Mouse (Mus musculus): ENCODE measurements at regions not wholly inside any gene's neighbourhood (a gene's known extent, or its start where the extent isn't known, plus 50 kb on each side); places are given as distances from the start of the nearest gene placed in this dataset.

DNA sequence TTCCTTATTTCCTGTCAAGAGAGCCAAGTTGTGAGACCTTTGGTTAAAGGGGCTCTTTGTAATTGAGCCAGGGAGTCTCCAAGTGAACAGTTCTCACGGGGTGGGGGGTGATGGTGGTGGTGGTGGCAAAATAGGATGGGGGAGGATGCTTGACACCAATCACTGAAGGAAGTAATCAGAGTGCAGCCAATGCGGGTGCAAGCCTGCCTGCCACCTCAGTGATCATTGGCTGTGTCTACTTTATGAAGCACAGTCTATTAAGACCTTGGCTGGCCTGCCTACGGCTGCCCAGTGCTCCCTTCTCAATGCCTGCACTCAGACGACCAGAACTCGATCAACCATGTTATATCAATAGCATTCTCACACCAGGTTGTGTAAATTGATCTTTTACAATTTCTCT lies 206.0 kb upstream of the Pou3f3 start:
- ATAC-seq = peak; percentile 73

DNA sequence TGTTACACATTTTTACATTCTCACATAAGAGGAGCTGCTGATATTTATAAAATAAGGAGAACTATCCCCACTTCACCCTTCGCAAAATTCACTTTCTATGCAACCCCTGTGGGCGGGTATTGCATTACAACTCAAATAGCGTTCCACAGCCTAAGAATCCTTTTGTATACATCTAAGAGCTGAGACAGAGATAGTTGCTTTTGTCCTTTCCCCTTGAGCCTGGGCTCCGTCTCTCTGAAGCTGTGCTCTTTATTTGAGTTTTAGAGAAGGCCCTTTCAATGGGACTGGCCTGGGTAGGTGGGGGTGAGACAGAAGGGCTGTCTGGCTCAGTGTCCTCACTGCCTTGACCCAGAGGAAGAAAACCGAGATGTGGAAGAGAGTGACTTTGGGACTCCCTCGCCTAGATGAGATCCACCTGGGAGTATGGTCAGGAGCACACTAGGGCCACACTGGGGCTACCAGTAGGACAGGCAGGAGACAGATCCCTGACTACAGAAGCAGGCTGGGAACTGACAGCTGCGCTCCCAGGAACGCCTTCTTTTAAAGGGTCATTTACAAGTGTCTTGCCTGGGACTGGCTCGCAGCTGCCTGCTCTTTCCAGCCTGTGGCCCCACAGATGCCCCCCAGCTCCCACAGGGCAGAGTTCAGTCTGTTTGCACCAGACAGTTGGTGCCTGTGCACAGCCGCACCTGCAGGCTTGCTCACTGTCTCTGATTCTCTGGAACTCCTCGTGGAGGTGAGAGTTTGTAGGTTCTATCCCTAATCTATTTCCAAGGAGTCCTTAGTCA lies 204.5 kb upstream of the Pou3f3 start:
- H3K4me3 ChIP-seq (ENCODE audit: low read length) = peak overlapping the region; percentile 37
- H3K9ac ChIP-seq (ENCODE audit: low read depth, low read length) = peak overlapping the region; percentile 57
- H3K27me3 ChIP-seq (replicated peaks; ENCODE audit: control insufficient read depth, insufficient read depth, low read length) = 0 out of 2 replicates have a peak, but pooled peaks cover 3% of the 10 kb centered on the region
- ATAC-seq = peak; percentile 71
- H3K9me3 ChIP-seq (ENCODE audit: control insufficient read depth, low read length) = no peaks in the 10 kb centered on the region
- no peak overlapping the region for H3K27ac ChIP-seq (ENCODE audit: low read depth, low read length)
- peak overlapping the region; percentile 65 for H3K4me2 ChIP-seq (ENCODE audit: low read length)
- H3K36me3 ChIP-seq (ENCODE audit: control insufficient read depth, insufficient read depth, low read length) = no peaks in the 10 kb centered on the region
- peaks cover 8% of the 10 kb centered on the region for H3K4me1 ChIP-seq (ENCODE audit: control insufficient read depth, insufficient read depth, low read depth, low read length)
- 13% methylated on average over 11 of the region's 11 CpGs for WGBS

More for the DNA sequence above, 206.0 kb upstream of the Pou3f3 start:
- Histone ChIP-seq H3K4me1 (ENCODE audit: control insufficient read depth, insufficient read depth, low read depth, low read length) (peaks cover 8% of the 10 kb centered on the region), H3K9me3 (ENCODE audit: control insufficient read depth, low read length) (no peaks in the 10 kb centered on the region), H3K4me3 (ENCODE audit: low read length) (no peak overlapping the region), H3K27me3 (replicated peaks; ENCODE audit: control insufficient read depth, insufficient read depth, low read length) (0 out of 2 replicates have a peak, but pooled peaks cover 3% of the 10 kb centered on the region), H3K9ac (ENCODE audit: low read depth, low read length) (no peak overlapping the region), H3K27ac (ENCODE audit: low read depth, low read length) (no peak overlapping the region), H3K36me3 (ENCODE audit: control insufficient read depth, insufficient read depth, low read length) (no peaks in the 10 kb centered on the region), H3K4me2 (ENCODE audit: low read length) (no peak overlapping the region)
- 20% methylated on average over 5 of the region's 5 CpGs for WGBS

DNA sequence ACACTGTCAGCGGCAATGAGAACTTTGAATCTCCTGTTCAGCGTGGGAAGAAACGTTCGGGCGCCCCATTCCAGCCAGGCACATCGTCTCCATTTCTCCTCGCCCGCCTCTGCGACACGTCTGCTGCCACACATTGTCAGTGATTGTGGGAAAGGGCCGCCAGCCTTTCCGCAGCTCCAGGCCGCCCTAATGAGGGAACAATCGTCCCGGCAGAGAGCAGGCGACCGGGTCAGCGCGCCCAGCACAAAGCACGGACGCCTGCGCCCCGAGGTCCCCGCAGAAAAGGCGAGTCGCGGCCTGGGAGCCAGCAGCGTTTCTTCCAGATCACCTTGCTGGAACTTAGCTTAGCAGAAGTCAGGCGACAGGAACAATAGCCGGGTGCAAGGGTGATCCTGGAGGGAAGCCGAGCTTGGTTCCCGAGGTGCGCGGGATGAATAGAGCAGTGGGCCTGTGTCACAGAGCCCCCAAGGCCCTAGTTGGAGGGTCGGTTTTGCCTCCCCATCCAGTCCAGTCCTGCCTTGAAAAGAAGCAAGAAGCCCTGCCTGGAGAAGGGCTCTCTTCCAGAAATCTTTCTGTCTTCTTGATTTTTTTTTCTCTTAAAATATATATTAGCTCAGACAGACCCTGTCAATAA lies 203.8 kb upstream of the Pou3f3 start:
- H3K9me3 ChIP-seq (ENCODE audit: control insufficient read depth, low read length) = no peaks in the 10 kb centered on the region
- ATAC-seq = peak; percentile 55; the same call in 1 of the 2 replicates
- peaks cover 8% of the 10 kb centered on the region for H3K4me1 ChIP-seq (ENCODE audit: control insufficient read depth, insufficient read depth, low read depth, low read length)
- H3K4me2 ChIP-seq (ENCODE audit: low read length) = peak overlapping the region; percentile 65
- 0 out of 2 replicates have a peak, but pooled peaks cover 3% of the 10 kb centered on the region for H3K27me3 ChIP-seq (replicated peaks; ENCODE audit: control insufficient read depth, insufficient read depth, low read length)
- WGBS = 1% methylated on average over 35 of the region's 35 CpGs
- H3K4me3 ChIP-seq (ENCODE audit: low read length) = peak overlapping the region; percentile 37
- H3K9ac ChIP-seq (ENCODE audit: low read depth, low read length) = peak overlapping the region; percentile 57
- H3K27ac ChIP-seq (ENCODE audit: low read depth, low read length) = 0 out of 2 replicates have a peak overlapping the region, but pooled peaks have one; percentile 20
- no peaks in the 10 kb centered on the region for H3K36me3 ChIP-seq (ENCODE audit: control insufficient read depth, insufficient read depth, low read length)

DNA sequence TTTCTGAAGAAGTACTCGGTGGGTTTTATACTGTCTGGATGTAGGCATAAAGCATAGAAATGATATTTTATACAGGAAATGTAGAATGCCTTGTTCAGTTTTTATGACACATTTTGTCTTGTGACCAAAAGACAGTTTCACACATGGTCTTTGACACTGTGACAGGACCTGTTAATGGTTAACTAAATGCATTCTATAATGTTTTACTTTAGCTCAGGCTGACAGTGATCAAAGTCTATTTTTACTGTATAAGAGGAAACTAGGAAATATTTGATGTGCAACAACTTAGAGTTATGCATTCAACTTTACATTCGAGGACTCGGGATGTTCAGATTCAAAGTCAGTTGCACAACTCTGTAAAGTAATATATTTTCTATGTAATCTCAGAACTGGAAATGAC lies 199.5 kb upstream of the Pou3f3 start:
- 87% methylated on average over 3 of the region's 3 CpGs for WGBS
- Histone ChIP-seq H3K27me3 (replicated peaks; ENCODE audit: control insufficient read depth, insufficient read depth, low read length) (0 out of 2 replicates have a peak, but pooled peaks cover 3% of the 10 kb centered on the region), H3K4me1 (ENCODE audit: control insufficient read depth, insufficient read depth, low read depth, low read length) (peaks cover 6% of the 10 kb centered on the region), H3K36me3 (ENCODE audit: control insufficient read depth, insufficient read depth, low read length) (no peaks in the 10 kb centered on the region), H3K9me3 (ENCODE audit: control insufficient read depth, low read length) (no peaks in the 10 kb centered on the region), H3K4me3 (ENCODE audit: low read length) (no peak overlapping the region), H3K4me2 (ENCODE audit: low read length) (no peak overlapping the region), H3K27ac (ENCODE audit: low read depth, low read length) (no peak overlapping the region), H3K9ac (ENCODE audit: low read depth, low read length) (no peak overlapping the region)
- ATAC-seq = no peak

DNA sequence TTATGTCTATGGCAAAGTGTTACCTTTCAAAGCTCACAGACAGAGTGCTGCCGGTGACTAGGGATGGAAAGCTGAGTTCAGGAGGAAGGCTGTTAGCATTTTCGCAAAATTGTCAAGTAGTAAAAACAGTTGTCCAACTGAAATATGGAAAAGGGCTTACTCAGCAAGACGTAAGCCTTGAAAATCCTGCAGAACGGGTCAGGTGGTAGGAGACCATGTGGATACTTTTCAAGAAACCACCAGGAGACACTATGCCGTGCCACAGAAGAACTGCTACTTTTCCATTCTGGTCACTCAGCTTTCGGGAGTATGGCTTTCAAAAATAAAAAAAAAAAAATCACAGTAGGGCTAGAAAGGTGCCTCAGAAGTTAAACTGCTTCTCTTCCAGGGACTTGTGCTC lies 199.1 kb upstream of the Pou3f3 start:
- peaks cover 2% of the 10 kb centered on the region for H3K4me1 ChIP-seq (ENCODE audit: control insufficient read depth, insufficient read depth, low read depth, low read length)
- H3K9me3 ChIP-seq (ENCODE audit: control insufficient read depth, low read length) = no peaks in the 10 kb centered on the region
- no peak overlapping the region for H3K27ac ChIP-seq (ENCODE audit: low read depth, low read length)
- H3K36me3 ChIP-seq (ENCODE audit: control insufficient read depth, insufficient read depth, low read length) = no peaks in the 10 kb centered on the region
- no peak overlapping the region for H3K4me3 ChIP-seq (ENCODE audit: low read length)
- no peak overlapping the region for H3K9ac ChIP-seq (ENCODE audit: low read depth, low read length)
- 0 out of 2 replicates have a peak, but pooled peaks cover 3% of the 10 kb centered on the region for H3K27me3 ChIP-seq (replicated peaks; ENCODE audit: control insufficient read depth, insufficient read depth, low read length)
- no peak overlapping the region for H3K4me2 ChIP-seq (ENCODE audit: low read length)
- WGBS = 80% methylated on average over 6 of the region's 6 CpGs
- ATAC-seq = no peak

DNA sequence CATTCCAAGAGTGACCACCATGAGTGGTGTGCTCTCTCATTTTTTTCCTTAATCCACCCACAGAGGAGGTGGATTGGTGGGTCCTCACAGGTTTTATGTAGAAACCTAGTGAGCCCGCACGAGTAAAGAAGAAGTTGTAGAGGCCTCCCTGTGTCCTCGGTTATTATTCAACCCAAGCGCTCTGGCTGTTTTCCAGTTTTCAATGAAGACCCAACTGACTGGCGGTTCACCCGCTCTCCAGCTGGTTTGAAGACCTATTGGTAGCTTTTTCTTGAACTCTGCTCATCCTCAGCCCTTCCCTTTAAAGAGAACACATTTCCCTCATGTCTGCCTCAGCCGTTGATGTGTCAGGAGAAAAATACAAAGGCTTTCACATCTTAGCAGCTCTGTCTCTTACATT lies 196.7 kb upstream of the Pou3f3 start:
- H3K4me3 ChIP-seq (ENCODE audit: low read length) = no peak overlapping the region
- no peak overlapping the region for H3K9ac ChIP-seq (ENCODE audit: low read depth, low read length)
- H3K27me3 ChIP-seq (replicated peaks; ENCODE audit: control insufficient read depth, insufficient read depth, low read length) = no peaks in the 10 kb centered on the region
- no peak overlapping the region for H3K4me2 ChIP-seq (ENCODE audit: low read length)
- H3K9me3 ChIP-seq (ENCODE audit: control insufficient read depth, low read length) = no peaks in the 10 kb centered on the region
- no peak overlapping the region for H3K27ac ChIP-seq (ENCODE audit: low read depth, low read length)
- no peak for ATAC-seq
- 72% methylated on average over 7 of the region's 7 CpGs for whole genome bisulfite sequencing
- no peaks in the 10 kb centered on the region for H3K36me3 ChIP-seq (ENCODE audit: control insufficient read depth, insufficient read depth, low read length)
- H3K4me1 ChIP-seq (ENCODE audit: control insufficient read depth, insufficient read depth, low read depth, low read length) = no peaks in the 10 kb centered on the region

DNA sequence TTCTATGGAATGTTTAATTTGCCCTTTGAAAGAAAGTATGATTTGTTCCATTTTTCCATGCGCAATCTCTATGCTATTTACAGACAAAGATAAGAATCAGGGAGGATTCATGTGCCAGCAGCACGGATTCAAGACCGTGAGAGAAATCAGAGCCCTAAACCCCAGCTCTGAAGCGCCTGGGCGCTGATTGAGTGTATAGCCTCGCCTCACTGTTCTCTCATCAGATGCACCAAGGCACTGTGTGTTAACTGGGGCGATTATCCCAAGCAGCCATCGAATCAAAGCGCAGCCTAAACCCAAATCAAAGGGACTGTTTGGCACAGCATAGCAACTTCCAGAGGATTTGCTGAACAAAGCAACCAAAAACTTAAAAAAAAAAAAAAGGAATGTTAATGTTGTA lies 191.1 kb upstream of the Pou3f3 start:
- no peak overlapping the region for H3K9ac ChIP-seq (ENCODE audit: low read depth, low read length)
- H3K36me3 ChIP-seq (ENCODE audit: control insufficient read depth, insufficient read depth, low read length) = no peaks in the 10 kb centered on the region
- no peak for ATAC-seq
- H3K4me3 ChIP-seq (ENCODE audit: low read length) = no peak overlapping the region
- H3K4me2 ChIP-seq (ENCODE audit: low read length) = no peak overlapping the region
- H3K9me3 ChIP-seq (ENCODE audit: control insufficient read depth, low read length) = no peaks in the 10 kb centered on the region
- H3K4me1 ChIP-seq (ENCODE audit: control insufficient read depth, insufficient read depth, low read depth, low read length) = no peaks in the 10 kb centered on the region
- whole genome bisulfite sequencing = 65% methylated on average over 9 of the region's 9 CpGs
- H3K27me3 ChIP-seq (replicated peaks; ENCODE audit: control insufficient read depth, insufficient read depth, low read length) = no peaks in the 10 kb centered on the region
- H3K27ac ChIP-seq (ENCODE audit: low read depth, low read length) = no peak overlapping the region

DNA sequence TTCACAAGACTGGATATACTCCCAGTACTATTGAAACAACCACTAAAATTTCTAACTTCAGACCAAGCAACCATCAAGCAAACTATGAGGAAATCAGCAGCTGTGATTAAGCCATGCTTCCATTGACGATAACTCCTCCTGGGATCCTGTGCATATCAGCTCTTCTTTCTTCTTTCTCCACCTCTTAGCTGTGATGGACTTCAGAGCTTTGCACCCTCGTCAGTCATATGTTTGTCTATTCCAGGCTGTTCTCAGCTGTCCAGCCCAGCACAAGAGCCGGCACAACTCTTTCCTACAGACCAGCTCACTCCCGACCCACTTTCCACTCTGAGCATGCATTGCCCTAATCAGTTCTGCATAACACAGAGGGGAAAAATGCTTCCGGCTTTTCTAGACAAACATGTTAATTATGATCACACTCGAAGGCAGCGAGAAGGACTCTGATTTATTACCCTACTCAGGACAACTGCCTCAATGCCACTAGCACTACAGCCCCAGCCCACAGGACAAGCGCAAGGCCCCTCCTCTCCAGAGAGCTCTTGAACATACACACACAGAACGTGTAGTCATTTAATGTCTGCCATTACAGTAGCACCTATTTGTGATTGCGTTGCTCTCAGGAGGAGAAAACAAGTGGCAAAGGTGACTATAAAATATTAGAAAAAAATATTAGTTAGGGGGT lies 190.4 kb upstream of the Pou3f3 start:
- no peak for ATAC-seq
- 65% methylated on average over 10 of the region's 10 CpGs for WGBS
- Histone ChIP-seq H3K4me1 (ENCODE audit: control insufficient read depth, insufficient read depth, low read depth, low read length) (no peaks in the 10 kb centered on the region), H3K4me2 (ENCODE audit: low read length) (no peak overlapping the region), H3K4me3 (ENCODE audit: low read length) (no peak overlapping the region), H3K27ac (ENCODE audit: low read depth, low read length) (no peak overlapping the region), H3K9me3 (ENCODE audit: control insufficient read depth, low read length) (no peaks in the 10 kb centered on the region), H3K36me3 (ENCODE audit: control insufficient read depth, insufficient read depth, low read length) (no peaks in the 10 kb centered on the region), H3K9ac (ENCODE audit: low read depth, low read length) (no peak overlapping the region), H3K27me3 (replicated peaks; ENCODE audit: control insufficient read depth, insufficient read depth, low read length) (no peaks in the 10 kb centered on the region)

DNA sequence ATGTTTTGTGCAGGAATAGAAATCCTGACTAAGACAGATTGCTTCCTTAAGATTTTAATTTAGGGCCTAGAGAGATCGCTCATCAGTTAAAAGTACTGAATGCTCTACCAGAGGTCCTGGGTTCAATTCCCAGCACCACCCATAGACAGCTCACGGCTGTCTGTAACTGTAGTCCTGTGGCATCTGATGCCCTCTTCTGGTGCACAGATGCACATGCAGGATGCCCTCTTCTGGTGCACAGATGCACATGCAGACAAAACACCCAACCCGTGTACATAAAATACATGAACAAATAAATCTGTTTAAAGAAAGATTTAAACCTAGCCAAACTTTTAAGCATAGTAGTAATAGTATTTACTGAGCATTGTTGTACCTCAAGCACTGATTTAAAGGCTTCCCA lies 181.2 kb upstream of the Pou3f3 start:
- Histone ChIP-seq H3K4me1 (ENCODE audit: control insufficient read depth, insufficient read depth, low read depth, low read length) (no peaks in the 10 kb centered on the region), H3K4me2 (ENCODE audit: low read length) (no peak overlapping the region), H3K36me3 (ENCODE audit: control insufficient read depth, insufficient read depth, low read length) (no peaks in the 10 kb centered on the region), H3K27ac (ENCODE audit: low read depth, low read length) (no peak overlapping the region), H3K9ac (ENCODE audit: low read depth, low read length) (no peak overlapping the region), H3K9me3 (ENCODE audit: control insufficient read depth, low read length) (no peaks in the 10 kb centered on the region), H3K4me3 (ENCODE audit: low read length) (no peak overlapping the region), H3K27me3 (replicated peaks; ENCODE audit: control insufficient read depth, insufficient read depth, low read length) (no peaks in the 10 kb centered on the region)
- ATAC-seq = no peak
- 95% methylated on average over 3 of the region's 3 CpGs for WGBS
